Mouse (Mus musculus): ENCODE results near the gene Ehmt2.

DNA sequence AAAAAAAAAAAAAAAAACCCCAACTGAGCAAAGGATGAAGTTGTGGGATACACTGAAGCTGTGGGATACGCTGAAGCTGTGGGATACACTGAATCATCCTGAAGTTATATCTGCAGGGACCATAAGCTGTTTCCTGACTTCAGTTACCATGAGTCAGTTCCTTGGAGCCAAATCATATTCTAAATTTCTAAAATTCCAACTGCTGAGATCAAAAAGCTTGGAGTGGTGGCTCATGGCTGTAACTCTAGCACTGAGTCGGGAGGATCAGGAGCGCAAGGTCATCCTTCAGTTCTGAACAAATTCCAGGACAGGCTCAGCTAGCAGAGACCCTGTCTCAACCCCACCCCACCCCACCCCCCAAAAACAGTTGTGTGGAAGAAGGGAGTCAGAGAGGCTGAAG lies 12.7 kb upstream of the Ehmt2 start:
- TF ChIP-seq CTCF (IDR thresholded peaks at IDR 0.05; ENCODE audit: extremely low read depth, insufficient read length, insufficient replicate concordance, low read depth, low read length) (no peak), POLR2A (IDR thresholded peaks at IDR 0.05; ENCODE audit: low read depth, low read length) (no peak)
